Mouse (Mus musculus) embryonic facial prominence, embryonic 14.5 days (tissue): ENCODE measurements around the gene Vmn1r139. TPM values are rescaled to one million over a fixed set of nuclear protein-coding genes. Genes with fewer than 3 reads are reported as not detected.
"Not testable (repeated sequence)": the region's sequence is repeated elsewhere in the genome, so short reads cannot be mapped to it uniquely, and the experiment has no call there.

ENCODE experiments used
- ATAC-seq: fragments of 200-750 bp; cut with Nextera tagmentation; 2 replicates; pipeline ENCODE4 v1.8.0; 2017; ENCODE audit warnings: low read depth, moderate number of reproducible peaks, moderate TSS enrichment
- DNase-seq: peaks from one replicate; pipeline ENCODE4 v3.0.0-alpha.2; 2015; ENCODE audit warnings: low spot score
- H3K27ac ChIP-seq: fragments of 300-500 bp; sonication (generic); replicated peaks from 2 replicates; pipeline ENCODE4 v1.5.1; 2014; ENCODE audit warnings: low read depth, mild to moderate bottlenecking, low read length, moderate library complexity
- H3K27me3 ChIP-seq: fragments of 300-500 bp; sonication (generic); replicated peaks from 2 replicates; pipeline ENCODE4 v1.6.1; 2014; ENCODE audit warnings: low read length; ENCODE audit not compliant: control insufficient read depth, insufficient read depth
- H3K36me3 ChIP-seq: fragments of 300-500 bp; sonication (generic); 2 replicates; pipeline ENCODE4 v1.6.1; 2014; ENCODE audit warnings: low read length, mixed read lengths; ENCODE audit not compliant: control insufficient read depth, insufficient read depth
- H3K4me1 ChIP-seq: fragments of 300-500 bp; sonication (generic); 2 replicates; pipeline ENCODE4 v1.6.1; 2014; ENCODE audit warnings: antibody characterized with exemption, low read length; ENCODE audit not compliant: control insufficient read depth, insufficient read depth
- H3K4me2 ChIP-seq: fragments of 300-500 bp; sonication (generic); 2 replicates; pipeline ENCODE4 v1.6.1; 2014; ENCODE audit warnings: low read depth, mild to moderate bottlenecking, low read length, moderate library complexity, mixed read lengths
- H3K4me3 ChIP-seq: fragments of 300-500 bp; sonication (generic); 2 replicates; pipeline ENCODE4 v1.5.1; 2014; ENCODE audit warnings: low read depth, mild to moderate bottlenecking, low read length
- H3K9ac ChIP-seq: fragments of 300-500 bp; sonication (generic); 2 replicates; pipeline ENCODE4 v1.6.1; 2014; ENCODE audit warnings: low read depth, mild to moderate bottlenecking, low read length, moderate library complexity, mixed read lengths
- H3K9me3 ChIP-seq: fragments of 300-500 bp; sonication (generic); 2 replicates; pipeline ENCODE4 v1.6.1; 2016; ENCODE audit warnings: low read length; ENCODE audit not compliant: control insufficient read depth
- WGBS: fragments of 180-500 bp; shearing (Covaris S2); extraction: QIAGEN DNeasy Blood & Tissue Kit; methylation state at CpG from one replicate; pipeline ENCODE4 v1.1.7; 2014; 5-methylcytosine and 5-hydroxymethylcytosine counted together
- polyA plus RNA-seq: library from polyadenylated mRNA; unstranded; fragments of >200 nt; fragmentation: Nextera tagmentation; extraction: Ambion mirVana; gene quantifications from 2 replicates; pipeline ENCODE4 v1.2.1, GENCODE M21; 2014

The Vmn1r139 gene
- polyA plus RNA-seq = not detected in 2 replicates

DNA sequence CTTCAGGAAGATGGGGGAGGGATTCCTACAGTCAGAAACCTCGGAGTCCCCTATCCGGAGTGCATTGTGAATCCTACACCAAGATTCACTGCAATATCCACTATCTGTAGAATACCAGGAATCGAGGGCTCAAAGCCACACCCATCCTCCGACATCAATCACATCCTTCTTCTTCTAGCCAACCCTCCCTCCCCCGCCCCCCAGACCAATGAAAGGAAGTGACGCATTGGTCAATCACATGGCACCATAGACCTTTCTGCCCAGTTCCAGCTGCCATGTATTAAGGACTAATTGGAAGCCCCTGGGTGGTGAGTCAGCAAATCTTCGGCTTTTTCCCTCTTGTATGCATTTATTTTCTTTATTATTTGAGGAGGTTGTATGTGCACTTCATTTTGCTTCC, at the start of gene Vmn1r139:
Gene Vmn1r139 (plus strand): TSS at position 301 of the 400 bp plus-strand sequence.
- not testable (repeated sequence) for H3K27ac ChIP-seq, H3K36me3 ChIP-seq, DNase-seq, H3K4me1 ChIP-seq, H3K4me2 ChIP-seq, H3K27me3 ChIP-seq, ATAC-seq, H3K9me3 ChIP-seq, H3K4me3 ChIP-seq, H3K9ac ChIP-seq
- no CpG with 5 or more reads among the region's 7 CpGs for WGBS

DNA sequence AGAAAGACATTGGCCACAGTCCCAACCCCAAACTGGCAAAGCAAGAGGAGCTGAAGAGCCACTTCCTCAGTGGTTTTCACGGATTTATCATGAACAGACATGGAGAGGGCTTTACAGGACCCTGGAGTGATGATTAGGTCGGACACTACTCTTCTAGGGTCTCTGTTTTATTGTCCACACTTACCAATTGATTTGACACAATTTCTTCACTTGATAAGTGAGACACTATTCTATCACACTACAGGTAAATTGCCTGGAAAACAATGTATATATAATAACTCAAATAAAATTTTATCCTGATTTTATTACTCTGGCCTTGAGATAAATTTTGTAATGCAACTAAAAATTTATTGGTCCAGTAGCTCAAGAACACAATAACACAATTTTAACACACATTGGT, 40.1 kb upstream of the Vmn1r139 start, which contains the start of gene Vmn1r138:
Gene Vmn1r138 (minus strand): TSS at position 101 of the 400 bp plus-strand sequence.
- H3K4me2 ChIP-seq, H3K27ac ChIP-seq, H3K27me3 ChIP-seq, H3K4me3 ChIP-seq, H3K4me1 ChIP-seq, H3K36me3 ChIP-seq, DNase-seq, ATAC-seq, H3K9me3 ChIP-seq, H3K9ac ChIP-seq: not testable (repeated sequence)
- WGBS = no CpG with 5 or more reads among the region's 2 CpGs

DNA sequence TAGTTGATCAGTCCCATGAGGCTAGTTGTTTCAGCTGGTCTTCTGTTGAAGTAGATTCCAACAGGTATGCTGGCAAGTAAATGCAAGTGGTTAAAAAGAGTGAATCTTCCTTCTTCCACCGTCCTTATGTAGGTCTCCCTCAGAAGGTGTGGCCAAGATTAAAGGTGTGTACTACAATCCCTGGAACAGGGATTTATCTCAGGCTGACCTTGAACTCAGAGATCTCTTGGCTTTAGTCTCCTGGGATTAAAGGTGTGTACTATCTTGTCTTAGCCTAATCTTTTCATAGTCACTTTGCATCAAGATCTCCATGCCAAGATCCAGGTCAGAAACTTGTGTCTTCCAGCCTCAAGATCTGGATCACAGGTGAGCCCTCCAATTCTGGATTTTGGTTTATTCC, 12.7 kb upstream of the Vmn1r139 start, which contains the start of gene Gm6176:
Gene Gm6176 (minus strand): TSS at position 101 of the 400 bp plus-strand sequence.
- DNase-seq, H3K4me2 ChIP-seq, H3K9me3 ChIP-seq, H3K9ac ChIP-seq, H3K36me3 ChIP-seq, H3K4me1 ChIP-seq, ATAC-seq, H3K27me3 ChIP-seq, H3K27ac ChIP-seq, H3K4me3 ChIP-seq: not testable (repeated sequence)
- no CpG with 5 or more reads among the region's 1 CpGs for WGBS

DNA sequence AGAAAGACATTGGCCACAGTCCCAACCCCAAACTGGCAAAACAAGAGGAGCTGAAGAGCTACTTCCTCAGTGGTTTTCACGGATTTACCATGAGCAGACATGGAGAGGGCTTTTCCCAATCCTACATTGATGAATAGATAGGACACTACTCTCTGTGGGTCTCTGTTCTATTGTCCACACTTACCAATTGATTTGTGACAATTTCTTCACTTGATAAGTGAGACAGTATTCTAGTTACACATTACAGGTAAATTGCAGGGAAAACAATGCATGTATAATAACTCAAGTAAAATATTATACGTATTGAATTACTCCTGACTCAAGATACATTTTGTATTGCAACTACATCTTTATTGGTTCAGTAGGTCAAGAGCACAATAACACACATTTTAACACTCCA, 49.3 kb downstream of the Vmn1r139 start, which contains the start of gene Gm16451:
Gene Gm16451 (minus strand): TSS at position 101 of the 400 bp plus-strand sequence.
- not testable (repeated sequence) for DNase-seq, H3K9ac ChIP-seq, H3K4me1 ChIP-seq, ATAC-seq, H3K27ac ChIP-seq, H3K36me3 ChIP-seq, H3K4me2 ChIP-seq, H3K4me3 ChIP-seq, H3K9me3 ChIP-seq, H3K27me3 ChIP-seq
- WGBS = no CpG with 5 or more reads among the region's 2 CpGs

DNA sequence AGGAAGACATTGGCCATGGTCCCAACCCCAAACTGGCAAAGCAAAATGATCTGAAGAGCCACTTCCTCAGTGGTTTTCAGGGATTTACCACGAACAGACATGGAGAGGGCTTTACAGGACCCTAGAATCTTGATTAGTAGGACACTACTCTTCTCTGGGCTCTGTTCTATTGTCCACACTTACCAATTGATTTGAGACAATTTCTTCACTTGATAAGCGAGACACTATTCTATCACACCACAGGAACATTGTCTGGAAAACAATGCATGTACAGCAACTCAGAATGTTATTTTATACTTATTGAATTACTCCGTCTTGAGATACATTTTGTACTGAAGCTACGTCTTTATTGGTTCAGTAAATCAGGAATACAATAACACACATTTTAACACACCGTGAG, 65.8 kb downstream of the Vmn1r139 start, which contains the start of gene Gm10666:
Gene Gm10666 (minus strand): TSS at position 101 of the 400 bp plus-strand sequence.
- not testable (repeated sequence) for H3K36me3 ChIP-seq, H3K27me3 ChIP-seq, H3K4me2 ChIP-seq, H3K9me3 ChIP-seq, DNase-seq, H3K4me3 ChIP-seq, H3K4me1 ChIP-seq, ATAC-seq, H3K27ac ChIP-seq, H3K9ac ChIP-seq
- no CpG with 5 or more reads among the region's 5 CpGs for WGBS

Other genes with a start within 250 kb of the Vmn1r139 start
- not detected in 2 replicates for gene Vmn1r135, start 236.7 kb upstream of the Vmn1r139 start, polyA plus RNA-seq
- gene Gm5725, start 224.8 kb upstream of the Vmn1r139 start, polyA plus RNA-seq = not detected in 2 replicates
- gene Gm5891, start 147.8 kb upstream of the Vmn1r139 start, polyA plus RNA-seq = not detected in 2 replicates
- not detected in 2 replicates for gene Vmn1r137, start 74.5 kb upstream of the Vmn1r139 start, polyA plus RNA-seq
- not detected in 2 replicates for gene Vmn1r138, start 40.2 kb upstream of the Vmn1r139 start, polyA plus RNA-seq
- gene Gm6176, start 12.8 kb upstream of the Vmn1r139 start, polyA plus RNA-seq = not detected in 2 replicates
- gene Gm16451, start 49.2 kb downstream of the Vmn1r139 start, polyA plus RNA-seq = not detected in 2 replicates
- gene Gm10666, start 65.7 kb downstream of the Vmn1r139 start, polyA plus RNA-seq = not detected in 2 replicates
- gene Vmn1r142, start 95.0 kb downstream of the Vmn1r139 start, polyA plus RNA-seq = not detected in 2 replicates
- gene Vmn1r143, start 120.3 kb downstream of the Vmn1r139 start, polyA plus RNA-seq = not detected in 2 replicates
- not detected in 2 replicates for gene Gm8653, start 132.2 kb downstream of the Vmn1r139 start, polyA plus RNA-seq
- not detected in 2 replicates for gene Gm8453, start 160.4 kb downstream of the Vmn1r139 start, polyA plus RNA-seq